Mouse (Mus musculus): ENCODE measurements around the gene Akr1b3.
A peak's percentile ranks its signal among the peaks of the same experiment; 100 is the strongest.

DNA sequence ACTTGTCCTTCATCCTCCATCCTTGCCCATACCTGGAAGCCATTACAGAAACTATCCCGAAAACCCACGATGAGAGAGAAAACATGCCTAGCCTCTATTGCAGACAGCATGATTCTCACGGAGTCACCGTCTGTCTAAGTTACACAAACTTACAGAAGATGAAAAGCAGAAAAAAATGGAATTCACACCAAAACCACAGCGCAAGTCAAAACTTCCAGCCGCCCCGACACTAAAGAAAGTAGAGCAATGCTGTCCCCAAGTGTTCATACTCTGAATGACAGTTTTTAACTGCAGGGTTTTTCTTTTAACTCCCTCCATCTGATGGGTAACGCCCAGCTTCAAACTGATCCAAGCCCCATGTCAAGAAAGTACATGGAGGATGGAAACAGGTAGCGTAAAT, 39.6 kb downstream of the Akr1b3 start:
- no peak for TF ChIP-seq POLR2A (IDR thresholded peaks at IDR 0.05; ENCODE audit: control insufficient read depth in 1 of 2, insufficient read depth in 1 of 2, low read depth in 1 of 2, low read length in 2 of 2, poor library complexity in 1 of 2)
- no peak for TF ChIP-seq POLR2AphosphoS5 (IDR thresholded peaks at IDR 0.05; ENCODE audit: borderline replicate concordance, low read depth, low read length)
- peak; percentile 47 for TF ChIP-seq SMC3 (IDR thresholded peaks at IDR 0.05; ENCODE audit: low read depth, low read length)
- no peak for TF ChIP-seq USF1 (IDR thresholded peaks at IDR 0.05; ENCODE audit: low read depth, low read length)
- no peak for TF ChIP-seq E2F4 (IDR thresholded peaks at IDR 0.05; ENCODE audit: borderline replicate concordance, low read depth, low read length)
- no peak for TF ChIP-seq EP300 (IDR thresholded peaks at IDR 0.05; ENCODE audit: low read depth in 1 of 2, low read length in 2 of 2)
- no peak for TF ChIP-seq GATA1 (IDR thresholded peaks at IDR 0.05; ENCODE audit: low read depth, low read length)
- TF ChIP-seq MXI1 (IDR thresholded peaks at IDR 0.05; ENCODE audit: low read depth, low read length), result no peak
- peak; percentile 45 to 66 (median 59) for TF ChIP-seq CTCF (IDR thresholded peaks at IDR 0.05 in 2 of 3, conservative IDR thresholded peaks at IDR 0.05 in 1 of 3; ENCODE audit: control insufficient read depth in 1 of 3, insufficient read depth in 1 of 3, low read depth in 2 of 3, low read length in 3 of 3, poor library complexity in 1 of 3, severe bottlenecking in 1 of 3)
- no peak for TF ChIP-seq POLR2AphosphoS2 (IDR thresholded peaks at IDR 0.05; ENCODE audit: low read length)
- TF ChIP-seq USF2 (IDR thresholded peaks at IDR 0.05; ENCODE audit: borderline replicate concordance in 1 of 2, insufficient read depth in 1 of 2, low read depth in 1 of 2, low read length in 2 of 2), result no peak
- no peak for TF ChIP-seq MAFK (IDR thresholded peaks at IDR 0.05; ENCODE audit: borderline replicate concordance, low read depth, low read length)

All from MEL (cell line).